Mouse (Mus musculus): ENCODE measurements around the gene Ubtf.
A peak's percentile ranks its signal among the peaks of the same experiment; 100 is the strongest.
"Not testable (repeated sequence)": the region's sequence is repeated elsewhere in the genome, so short reads cannot be mapped to it uniquely, and the experiment has no call there.

Ubtf gene

GRCm38 (mm10) chr11:102319410-102319792 is at the start of gene Ubtf:
TSS of gene Ubtf (minus strand) at chr11:102319742.
- peak; percentile 69 for DNase-seq (ENCODE audit: low read depth, low spot score)

GRCm38 (mm10) chr11:102369263-102369662 is 49.7 kb upstream of the Ubtf start:
- DNase-seq (ENCODE audit: low read depth, low spot score) = no peak

GRCm38 (mm10) chr11:102368347-102368746 is 48.8 kb upstream of the Ubtf start:
- DNase-seq (ENCODE audit: low read depth, low spot score) = no peak

- no peak for DNase-seq (ENCODE audit: low read depth, low spot score)
Observed at GRCm38 (mm10) chr11:102367504-102368280, 48.1 kb upstream of the Ubtf start.

GRCm38 (mm10) chr11:102366103-102366502 is 46.6 kb upstream of the Ubtf start, which contains the start of gene Slc4a1:
TSS of gene Slc4a1 (minus strand) at chr11:102366203.
- DNase-seq (ENCODE audit: low read depth, low spot score) = not testable (repeated sequence)

- no peak for DNase-seq (ENCODE audit: low read depth, low spot score)
Observed at GRCm38 (mm10) chr11:102365699-102366098, 46.2 kb upstream of the Ubtf start.

- DNase-seq (ENCODE audit: low read depth, low spot score) = no peak
Observed at GRCm38 (mm10) chr11:102364570-102365371, 45.2 kb upstream of the Ubtf start.

GRCm38 (mm10) chr11:102363623-102364022 is 44.1 kb upstream of the Ubtf start:
- no peak for DNase-seq (ENCODE audit: low read depth, low spot score)

GRCm38 (mm10) chr11:102361776-102362495 is 42.4 kb upstream of the Ubtf start:
- DNase-seq (ENCODE audit: low read depth, low spot score) = no peak

- DNase-seq (ENCODE audit: low read depth, low spot score) = no peak
Observed at GRCm38 (mm10) chr11:102358365-102358764, 38.8 kb upstream of the Ubtf start.

GRCm38 (mm10) chr11:102356636-102357350 is 37.3 kb upstream of the Ubtf start:
- DNase-seq (ENCODE audit: low read depth, low spot score) = no peak

- DNase-seq (ENCODE audit: low read depth, low spot score) = no peak
Observed at GRCm38 (mm10) chr11:102356190-102356589, 36.6 kb upstream of the Ubtf start.

GRCm38 (mm10) chr11:102355501-102355900 is 36.0 kb upstream of the Ubtf start:
- DNase-seq (ENCODE audit: low read depth, low spot score) = no peak

GRCm38 (mm10) chr11:102353021-102353431 is 33.5 kb upstream of the Ubtf start:
- no peak for DNase-seq (ENCODE audit: low read depth, low spot score)

GRCm38 (mm10) chr11:102352378-102352777 is 32.8 kb upstream of the Ubtf start:
- no peak for DNase-seq (ENCODE audit: low read depth, low spot score)

GRCm38 (mm10) chr11:102350981-102351523 is 31.5 kb upstream of the Ubtf start:
- no peak for DNase-seq (ENCODE audit: low read depth, low spot score)

GRCm38 (mm10) chr11:102350416-102350815 is 30.9 kb upstream of the Ubtf start:
- DNase-seq (ENCODE audit: low read depth, low spot score) = no peak

GRCm38 (mm10) chr11:102349189-102349954 is 29.8 kb upstream of the Ubtf start:
- DNase-seq (ENCODE audit: low read depth, low spot score) = no peak

- no peak for DNase-seq (ENCODE audit: low read depth, low spot score)
Observed at GRCm38 (mm10) chr11:102348771-102349170, 29.2 kb upstream of the Ubtf start.

GRCm38 (mm10) chr11:102348101-102348585 is 28.6 kb upstream of the Ubtf start:
- DNase-seq (ENCODE audit: low read depth, low spot score) = no peak
